Mouse (Mus musculus): ENCODE measurements at regions not wholly inside any gene's neighbourhood (a gene's known extent, or its start where the extent isn't known, plus 50 kb on each side); places are given as distances from the start of the nearest gene placed in this dataset.

- TF ChIP-seq CTCF (IDR thresholded peaks at IDR 0.05; ENCODE audit: low read depth, low read length) (no peak), GATA1 (IDR thresholded peaks at IDR 0.05; ENCODE audit: borderline replicate concordance, low read length) (no peak), TAL1 (conservative IDR thresholded peaks at IDR 0.05; ENCODE audit: low read depth, low read length) (no peak), POLR2AphosphoS5 (IDR thresholded peaks at IDR 0.05; ENCODE audit: insufficient replicate concordance, low read depth, low read length) (no peak)
These were observed 191.6 kb upstream of the Car8 start for GRCm38 (mm10) chr4:8430269-8431031.

Measured in G1E (cell line).